Mouse (Mus musculus): ENCODE measurements around the gene Plgrkt. TPM values are rescaled to one million over a fixed set of nuclear protein-coding genes. Genes with fewer than 3 reads are reported as not detected.

The Plgrkt gene
- polyA plus RNA-seq, 1 experiment from 2014 or later = 83.5 TPM

GRCm38 (mm10) chr19:29312661-29313060, 54.5 kb downstream of the Plgrkt start:
- peaks cover 38% of the 10 kb centered on the region for H3K36me3 ChIP-seq (ENCODE audit: inconsistent target)
- WGBS (ENCODE audit: missing documents) = 94% methylated on average over 7 of the region's 7 CpGs
- no peak overlapping the region for H3K4me3 ChIP-seq (ENCODE audit: inconsistent target)
- no peak overlapping the region for H3K27ac ChIP-seq
- no peaks in the 10 kb centered on the region for H3K79me2 ChIP-seq (ENCODE audit: inconsistent target)

DNA sequence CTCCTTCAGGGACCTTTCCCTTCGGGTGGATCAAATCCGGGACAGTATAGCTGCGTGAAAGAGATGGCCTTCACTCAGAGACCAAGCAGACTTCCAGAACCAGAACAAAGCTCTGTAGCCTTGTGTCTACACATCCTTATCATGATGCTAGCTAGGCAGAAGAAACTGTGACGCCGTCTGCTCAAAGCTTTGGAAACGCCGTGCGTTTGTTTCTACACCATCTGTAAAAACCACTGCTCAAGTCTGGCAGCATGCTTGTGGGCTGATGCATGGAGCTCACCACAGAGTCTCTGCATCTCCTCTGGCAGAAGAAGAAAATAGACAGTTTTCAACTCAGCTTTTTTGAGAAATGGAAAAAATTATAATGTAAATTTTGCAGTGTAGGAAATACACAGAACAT, 55.4 kb downstream of the Plgrkt start:
- 99% methylated on average over 8 of the region's 8 CpGs for WGBS (ENCODE audit: missing documents)
- Histone ChIP-seq H3K4me3 (ENCODE audit: inconsistent target) (no peak overlapping the region), H3K79me2 (ENCODE audit: inconsistent target) (no peaks in the 10 kb centered on the region), H3K27ac (no peak overlapping the region), H3K36me3 (ENCODE audit: inconsistent target) (peaks cover 38% of the 10 kb centered on the region)

- no peak overlapping the region for H3K4me3 ChIP-seq (ENCODE audit: inconsistent target)
- H3K79me2 ChIP-seq (ENCODE audit: inconsistent target) = no peaks in the 10 kb centered on the region
- H3K27ac ChIP-seq = no peak overlapping the region
- H3K36me3 ChIP-seq (ENCODE audit: inconsistent target) = peaks cover 50% of the 10 kb centered on the region
These were observed 58.4 kb downstream of the Plgrkt start for GRCm38 (mm10) chr19:29308832-29309231.

- Histone ChIP-seq H3K4me3 (ENCODE audit: inconsistent target) (no peak overlapping the region), H3K79me2 (ENCODE audit: inconsistent target) (no peaks in the 10 kb centered on the region), H3K27ac (no peak overlapping the region), H3K36me3 (ENCODE audit: inconsistent target) (peaks cover 64% of the 10 kb centered on the region)
- 100% methylated on average over 2 of the region's 2 CpGs for WGBS (ENCODE audit: missing documents)
These were observed 65.1 kb downstream of the Plgrkt start for GRCm38 (mm10) chr19:29302119-29302518.

- Histone ChIP-seq H3K4me3 (ENCODE audit: inconsistent target) (no peak overlapping the region), H3K36me3 (ENCODE audit: inconsistent target) (peaks cover 73% of the 10 kb centered on the region), H3K79me2 (ENCODE audit: inconsistent target) (no peaks in the 10 kb centered on the region), H3K27ac (no peak overlapping the region)
- 96% methylated on average over 11 of the region's 13 CpGs for WGBS (ENCODE audit: missing documents)
These were observed 66.3 kb downstream of the Plgrkt start for GRCm38 (mm10) chr19:29300919-29301318.

Other genes starting within 250 kb of the Plgrkt start
- 15.0 to 26.6 TPM (median 24.0 TPM) in 3 replicates for gene Jak2, start 115.6 kb downstream of the Plgrkt start, polyA plus RNA-seq (2018)
- gene Insl6, start 42.0 kb downstream of the Plgrkt start, polyA plus RNA-seq (2018) = 10.1 to 21.0 TPM (median 14.9 TPM) in 3 replicates
- gene Rln1, start 32.7 kb downstream of the Plgrkt start, polyA plus RNA-seq (2018) = not detected in 3 replicates
- 44.6 to 125 TPM (median 104 TPM) in 3 replicates for gene Cd274, start 65 bp upstream of the Plgrkt start, polyA plus RNA-seq (2018)
- gene Pdcd1lg2, start 43.5 kb upstream of the Plgrkt start, polyA plus RNA-seq (2018) = 0.09 to 0.18 TPM in 2 of 3 replicates, not detected in the other
- 11.9 to 21.2 TPM (median 19.1 TPM) in 3 replicates for gene Ric1, start 154.9 kb upstream of the Plgrkt start, polyA plus RNA-seq (2018)

Data from macrophage (primary cell).